ENCODE assay signal across 24 mouse cellular contexts in the genomic region with DNA sequence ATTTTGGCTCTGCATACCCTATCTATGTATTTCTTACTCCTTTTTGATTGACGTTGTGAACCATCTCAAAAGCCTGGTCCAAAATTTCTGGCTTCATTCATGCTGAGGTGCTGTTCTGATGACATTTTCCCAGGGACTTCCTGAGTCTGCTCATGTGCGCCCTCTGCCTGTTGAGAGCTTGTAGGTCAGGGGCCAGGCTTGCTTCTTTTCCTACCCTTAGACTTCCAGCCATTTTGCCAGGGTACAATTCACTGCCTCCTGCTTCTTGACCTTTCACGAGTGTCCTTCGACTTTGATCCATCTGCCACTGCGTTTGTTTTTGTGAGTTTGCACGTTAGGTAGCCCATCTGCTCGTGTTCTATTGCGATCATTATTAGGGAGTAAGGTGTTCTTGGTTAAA. TPM values are rescaled to one million over a fixed set of nuclear protein-coding genes. Genes with fewer than 3 reads are reported as not detected.
A peak's percentile ranks its signal among the peaks of the same experiment; 100 is the strongest.
DNase-seq lines count a peak whose midpoint lies in the region; ATAC-seq and TF ChIP-seq lines count a peak whose summit lies in the region.
"Not testable (repeated sequence)": the region's sequence is repeated elsewhere in the genome, so short reads cannot be mapped to it uniquely, and the experiment has no call there.
"Had no signal": no experiment of that assay in that cellular context is flagged by ENCODE, and none has a peak within 500 bp of the region (broad histone marks: within the 10 kb centered on the region; RNA-seq: fewer than 3 reads in every experiment).

No protein-coding gene starts in this region.

- not testable (repeated sequence) for H3K36me3 ChIP-seq in forebrain, postnatal 0 days (ENCODE audit: insufficient read depth); kidney, postnatal 0 days (ENCODE audit: insufficient read depth, low read length); liver, postnatal 0 days (replicated peaks; ENCODE audit: insufficient read depth, low read length); midbrain, embryonic 13.5 days

- not testable (repeated sequence) for H3K4me3 ChIP-seq in forebrain, postnatal 0 days (ENCODE audit: low read depth, low read length); kidney, postnatal 0 days (replicated peaks; ENCODE audit: low read depth, low read length); liver, postnatal 0 days (ENCODE audit: low read depth, low read length); midbrain, embryonic 13.5 days (replicated peaks)

- peak; percentile 1 to 5 for DNase-seq in adrenal gland, postnatal 36 days
- DNase-seq in cerebellum, adult 9-11 months: peak; percentile 25
- not testable (repeated sequence) for DNase-seq in forebrain, postnatal 0 days; kidney, postnatal 0 days (ENCODE audit: low spot score); liver, postnatal 0 days
- peak; percentile 14 for DNase-seq in heart, postnatal 4 days
- DNase-seq in urinary bladder, postnatal 14 days (ENCODE audit: low spot score): peak; percentile 2

- not testable (repeated sequence) for H3K27me3 ChIP-seq in forebrain, postnatal 0 days (ENCODE audit: insufficient read depth, low read length); kidney, postnatal 0 days (ENCODE audit: insufficient read depth, low read length); liver, postnatal 0 days (ENCODE audit: insufficient read depth, low read length); midbrain, embryonic 13.5 days

- not testable (repeated sequence) for TF ChIP-seq EP300 in liver, postnatal 0 days (IDR thresholded peaks at IDR 0.05; ENCODE audit: low read depth)

- H3K9me3 ChIP-seq in forebrain, postnatal 0 days (ENCODE audit: low read length); kidney, postnatal 0 days (replicated peaks; ENCODE audit: low read length); liver, postnatal 0 days (ENCODE audit: low read length); midbrain, embryonic 13.5 days: not testable (repeated sequence)

- H3K27ac ChIP-seq in forebrain, postnatal 0 days (ENCODE audit: low read depth, low read length); kidney, postnatal 0 days; liver, postnatal 0 days (ENCODE audit: low read depth); midbrain, embryonic 13.5 days: not testable (repeated sequence)

- peak; percentile 15; the same call in 1 of the 2 replicates for TF ChIP-seq CTCF in forebrain, postnatal 0 days (IDR thresholded peaks at IDR 0.05; ENCODE audit: low read depth)
- TF ChIP-seq CTCF in kidney, postnatal 0 days (IDR thresholded peaks at IDR 0.05; ENCODE audit: low read depth): 0 out of 2 replicates have a peak, but pooled peaks have one; percentile 17
- TF ChIP-seq CTCF in liver, postnatal 0 days (IDR thresholded peaks at IDR 0.05; ENCODE audit: low read depth): 0 out of 2 replicates have a peak, but pooled peaks have one; percentile 12

- H3K9ac ChIP-seq in forebrain, postnatal 0 days; kidney, postnatal 0 days (ENCODE audit: low read depth, low read length); liver, postnatal 0 days (replicated peaks); midbrain, embryonic 13.5 days (replicated peaks): not testable (repeated sequence)

- ATAC-seq in forebrain, postnatal 0 days; kidney, postnatal 0 days (replicated peaks; ENCODE audit: low FRiP score, low read depth); liver, postnatal 0 days; midbrain, embryonic 13.5 days: not testable (repeated sequence)

- H3K4me1 ChIP-seq in forebrain, postnatal 0 days (ENCODE audit: insufficient read depth); kidney, postnatal 0 days (replicated peaks; ENCODE audit: insufficient read depth, low read length); liver, postnatal 0 days (ENCODE audit: insufficient read depth); midbrain, embryonic 13.5 days (replicated peaks): not testable (repeated sequence)

- WGBS in forebrain, postnatal 0 days: 0% methylated on average over 6 of the region's 8 CpGs
- 2% methylated on average over 5 of the region's 8 CpGs for WGBS in kidney, postnatal 0 days
- 8% methylated on average over 4 of the region's 8 CpGs for WGBS in liver, postnatal 0 days (ENCODE audit: insufficient replicate concordance)
- WGBS in midbrain, embryonic 13.5 days: 12% methylated on average over 7 of the region's 8 CpGs

- H3K4me2 ChIP-seq in forebrain, postnatal 0 days (ENCODE audit: low read depth): 0 out of 2 replicates have a peak overlapping the region, but pooled peaks have one; percentile 66
- not testable (repeated sequence) for H3K4me2 ChIP-seq in kidney, postnatal 0 days (ENCODE audit: low read length); liver, postnatal 0 days (ENCODE audit: low read depth, low read length)
- 0 out of 2 replicates have a peak overlapping the region, but pooled peaks have one; percentile 64 for H3K4me2 ChIP-seq in midbrain, embryonic 13.5 days (replicated peaks)

RNA-seq across cellular contexts. Expression of gene Gm2897, which starts 1.0 kb away (rescaled TPM):
- under 1 TPM; 0.17 to 0.20 TPM for total RNA-seq in adrenal gland, postnatal 36 days (2021)
- 10.2 and 11.3 TPM in 2 replicates for total RNA-seq in forebrain, postnatal 0 days (2014; rRNA removed)
- 10.7 and 10.9 TPM in 2 replicates for polyA plus RNA-seq in forebrain, postnatal 0 days (2015; fragmentation: Nextera tagmentation; extraction: Ambion mirVana)
- total RNA-seq in heart, postnatal 4 days (2021): under 1 TPM; 0.71 to 0.79 TPM
- 0.99 and 1.1 TPM in 2 replicates for polyA plus RNA-seq in kidney, postnatal 0 days (2015; fragmentation: Nextera tagmentation; extraction: Ambion mirVana)
- polyA plus RNA-seq in liver, postnatal 0 days (2015; fragmentation: Nextera tagmentation; extraction: Ambion mirVana): 0.14 TPM in 1 of 2 replicates, not detected in the other
- 8.7 and 10.2 TPM in 2 replicates for polyA plus RNA-seq in midbrain, embryonic 13.5 days (2015; fragmentation: Nextera tagmentation; extraction: Ambion mirVana)
- polyA plus RNA-seq: C2C12, myocyte had no signal

RNA-seq across cellular contexts. Expression of gene Gm2888, which starts 20.3 kb away (rescaled TPM):
- not detected for total RNA-seq in adrenal gland, postnatal 36 days (2021)
- total RNA-seq in forebrain, postnatal 0 days (2014; rRNA removed): not detected in 2 replicates
- polyA plus RNA-seq in forebrain, postnatal 0 days (2015; fragmentation: Nextera tagmentation; extraction: Ambion mirVana): not detected in 2 replicates
- total RNA-seq in heart, postnatal 4 days (2021): not detected
- polyA plus RNA-seq in kidney, postnatal 0 days (2015; fragmentation: Nextera tagmentation; extraction: Ambion mirVana): not detected in 2 replicates
- not detected in 2 replicates for polyA plus RNA-seq in liver, postnatal 0 days (2015; fragmentation: Nextera tagmentation; extraction: Ambion mirVana)
- not detected in 2 replicates for polyA plus RNA-seq in midbrain, embryonic 13.5 days (2015; fragmentation: Nextera tagmentation; extraction: Ambion mirVana)
- total RNA-seq: adrenal gland, adult 8-10 months; gastrocnemius, postnatal 10 days; layer of hippocampus, adult 8-10 months; left cerebral cortex, adult 18-20 months; left cerebral cortex, postnatal 4 days had no signal
- polyA plus RNA-seq: C2C12; forebrain, embryonic 11.5 days; frontal cortex, adult 2 months; heart, embryonic 15.5 days; hindbrain, embryonic 11.5 days; intestine, embryonic 14.5 days; kidney, embryonic 15.5 days; liver, embryonic 16.5 days; midbrain, embryonic 11.5 days; myocyte; neural tube, embryonic 14.5 days had no signal
